Mouse (Mus musculus): ENCODE measurements around the gene Gm49711. TPM values are rescaled to one million over a fixed set of nuclear protein-coding genes. Genes with fewer than 3 reads are reported as not detected.

Gene Gm49711
- total RNA-seq, 2 experiments from 2014 or later: not detected

DNA sequence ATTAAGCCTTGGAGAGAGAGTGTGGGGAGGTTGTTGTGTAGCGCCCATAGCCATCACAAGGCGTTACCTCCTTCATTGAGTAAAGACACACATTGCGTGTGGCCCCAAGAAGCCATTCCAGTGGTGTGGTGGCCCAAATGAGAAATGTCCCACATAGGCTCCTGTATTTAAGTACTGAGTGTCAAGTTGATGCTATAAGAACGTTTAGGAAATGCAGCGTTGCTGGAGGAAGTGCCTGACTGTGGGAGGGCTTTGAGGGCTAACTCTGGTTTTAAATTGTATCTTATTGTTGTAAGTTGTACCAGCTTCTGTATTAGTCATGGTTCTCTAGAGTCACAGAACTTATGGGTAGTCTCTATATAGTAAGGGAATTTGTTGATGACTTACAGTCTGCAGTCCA, 49.2 kb downstream of the Gm49711 start:
- DNase-seq (ENCODE audit: extremely low spot score in 1 of 2, low spot score in 2 of 2): no peak
- intact Hi-C loops (cut with DNase I): no loop called here

DNA sequence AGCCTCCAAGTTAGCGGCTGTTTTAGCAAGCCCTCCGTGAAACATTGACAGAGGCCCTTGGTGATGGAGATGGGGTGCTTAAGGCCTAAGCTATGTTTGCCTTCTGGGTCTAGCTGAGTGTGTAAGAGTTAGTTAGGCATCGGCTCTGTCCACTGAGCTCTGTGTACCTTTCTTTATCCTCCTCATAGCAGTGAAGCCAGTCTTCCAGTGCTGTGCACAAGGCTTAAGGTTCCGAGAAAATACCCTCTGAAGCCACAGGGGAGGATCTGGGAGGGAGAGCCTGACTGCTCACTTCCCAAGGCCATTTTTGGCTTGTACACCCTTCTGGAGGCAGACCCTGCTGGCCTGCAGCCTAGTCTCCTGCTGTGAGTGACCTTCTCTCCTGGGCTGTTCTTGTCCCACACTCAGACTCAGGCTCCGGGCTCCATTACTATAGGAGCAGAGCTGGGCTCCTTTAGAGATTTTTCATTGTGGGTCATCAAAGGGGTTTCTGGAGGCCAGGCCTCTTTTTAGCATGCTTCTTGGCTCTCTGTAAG, 56.7 kb downstream of the Gm49711 start:
- intact Hi-C loops (cut with DNase I): no loop called here
- DNase-seq (ENCODE audit: extremely low spot score in 1 of 2, low spot score in 2 of 2): peak in 1 of 2 experiments; percentile 72

DNA sequence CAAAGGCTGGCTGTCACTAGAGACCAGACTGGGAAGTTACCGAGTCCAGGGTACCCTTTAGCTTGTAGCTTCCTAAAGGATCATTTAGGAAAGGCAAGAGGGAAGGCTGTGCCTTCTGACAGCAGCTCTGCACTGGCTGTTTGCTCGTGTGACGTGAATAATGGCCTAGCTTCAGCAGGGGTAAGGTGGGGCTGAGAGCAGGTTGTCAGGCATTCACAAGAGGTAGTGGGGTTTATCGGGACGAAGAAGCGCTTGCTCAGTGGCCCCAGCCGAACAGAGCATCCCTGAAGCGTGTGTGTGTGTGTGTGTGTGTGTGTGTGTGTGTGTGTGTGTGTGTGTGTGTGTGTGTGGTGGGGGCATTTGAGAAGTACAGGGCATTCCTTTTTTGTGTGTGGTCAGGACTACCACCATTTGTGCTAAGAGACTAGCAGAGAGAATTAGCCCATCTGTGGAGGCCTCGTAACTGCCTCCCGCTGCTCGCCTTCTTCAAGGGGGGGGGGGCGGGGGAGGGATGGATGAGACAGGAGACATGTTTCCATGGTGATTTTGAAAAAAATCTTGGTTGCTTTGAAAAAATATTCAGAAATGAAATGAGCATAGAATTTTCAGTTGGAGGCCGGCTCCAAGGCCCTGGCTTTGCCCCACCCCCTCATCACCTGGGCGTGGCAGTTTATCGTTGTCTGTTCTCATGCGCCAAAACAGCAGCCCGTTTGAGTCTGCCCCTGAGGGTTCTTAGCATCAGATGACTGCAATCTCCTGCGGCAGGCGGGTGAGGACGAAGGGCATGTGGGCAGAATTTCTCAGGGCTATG, 57.7 kb downstream of the Gm49711 start:
- intact Hi-C loops (cut with DNase I): no loop called here
- peak; percentile 54 to 73 for DNase-seq (ENCODE audit: extremely low spot score in 1 of 2, low spot score in 2 of 2)

DNA sequence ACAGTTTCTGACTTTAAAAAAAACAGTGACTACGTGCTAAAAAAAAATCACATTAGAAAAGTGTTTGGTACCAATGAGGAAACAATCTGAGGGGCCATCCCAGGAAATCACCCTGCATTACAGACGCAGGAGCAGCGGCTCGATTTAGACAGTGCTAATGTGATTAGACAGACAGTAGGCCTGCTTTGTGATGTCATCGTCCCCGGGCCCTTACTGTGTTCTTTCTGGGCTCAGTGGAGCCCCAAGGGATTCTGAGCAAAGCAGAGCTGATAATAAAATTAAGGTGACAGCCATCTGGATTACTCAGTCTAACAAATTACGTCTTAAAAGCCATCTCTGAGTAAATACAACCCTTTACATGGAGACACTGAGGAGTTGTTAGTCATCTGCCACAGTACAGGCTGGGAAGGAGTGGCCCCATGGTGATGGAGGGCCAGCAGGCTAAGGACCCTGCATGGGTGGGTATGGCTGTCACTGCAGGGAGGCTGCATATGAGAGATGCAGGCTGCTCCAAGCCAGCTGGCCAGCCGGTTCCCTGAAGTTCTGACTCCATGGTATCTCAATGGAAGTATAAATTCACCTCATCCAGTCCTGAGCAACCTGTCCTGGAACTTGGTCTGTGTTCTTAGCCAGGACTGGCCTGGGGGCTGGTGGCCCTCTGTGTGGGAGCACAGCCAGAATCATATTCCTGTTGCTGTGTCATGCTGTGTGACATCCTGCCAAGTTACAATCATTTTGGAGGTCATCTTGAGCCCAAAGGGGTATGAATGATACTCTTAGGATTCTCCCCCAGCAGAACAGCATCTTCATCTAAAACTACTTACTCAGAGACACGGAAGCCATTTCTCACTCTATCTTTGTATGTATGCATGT, 59.5 kb downstream of the Gm49711 start:
- intact Hi-C loops (cut with DNase I): no loop called here
- no peak for DNase-seq (ENCODE audit: extremely low spot score in 1 of 2, low spot score in 2 of 2)

DNA sequence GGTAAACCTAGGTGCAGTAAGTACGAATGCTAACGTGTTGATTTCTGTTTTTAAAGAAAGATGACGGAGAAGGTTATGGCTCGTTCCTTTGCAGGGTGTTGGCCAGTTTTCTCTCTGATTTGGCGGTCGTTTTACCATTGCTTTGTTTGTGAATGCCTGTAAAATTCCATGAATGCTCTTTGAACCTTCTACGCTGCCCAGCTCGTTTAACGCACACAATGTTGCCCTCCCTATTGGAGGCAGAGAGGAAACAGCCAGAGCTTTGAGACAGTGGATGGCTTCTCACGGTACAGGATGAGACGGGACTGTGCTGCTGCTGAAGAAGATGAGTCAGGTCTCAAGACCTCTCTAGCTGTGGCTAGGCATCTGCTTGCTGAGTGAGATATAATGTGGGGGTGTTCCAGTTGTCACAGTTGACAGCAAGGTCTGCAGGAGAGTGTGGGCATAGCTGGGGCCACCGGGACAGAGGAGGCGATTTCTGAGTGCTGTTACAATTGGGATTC, 60.9 kb downstream of the Gm49711 start:
- intact Hi-C loops (cut with DNase I): no loop called here
- DNase-seq (ENCODE audit: extremely low spot score in 1 of 2, low spot score in 2 of 2): no peak

DNA sequence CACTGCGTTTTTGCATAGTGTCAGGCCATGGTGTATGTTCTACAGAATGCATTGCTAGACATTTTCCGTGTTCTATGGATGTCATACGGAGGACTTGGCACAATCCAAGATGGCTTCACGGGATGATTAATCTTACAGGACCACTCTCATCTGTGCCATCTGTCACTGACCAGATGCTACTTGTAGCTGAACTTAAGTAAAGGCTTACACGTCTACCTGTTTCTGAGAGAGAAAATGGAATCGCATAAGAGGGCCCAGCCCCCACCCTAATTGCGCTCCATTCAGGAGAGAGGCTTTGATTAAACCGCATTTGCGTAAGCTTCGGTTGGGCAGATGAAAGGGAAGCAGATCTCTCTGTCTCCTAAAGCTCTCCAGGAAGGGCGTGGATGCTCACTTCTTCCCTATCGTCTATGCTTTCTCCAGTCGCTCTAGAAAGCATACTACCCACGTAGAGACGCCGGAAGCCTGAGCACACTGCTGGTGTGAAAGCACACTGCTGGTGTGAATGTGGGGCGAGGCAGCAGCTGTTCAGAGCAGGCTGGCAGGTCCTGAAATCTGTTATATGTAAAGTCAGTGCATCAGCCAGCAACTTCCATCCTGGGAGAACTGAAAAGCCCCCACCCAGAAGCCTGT, 62.9 kb downstream of the Gm49711 start:
- DNase-seq (ENCODE audit: extremely low spot score in 1 of 2, low spot score in 2 of 2): peak in 1 of 2 experiments; percentile 40
- intact Hi-C loops (cut with DNase I): no loop called here

DNA sequence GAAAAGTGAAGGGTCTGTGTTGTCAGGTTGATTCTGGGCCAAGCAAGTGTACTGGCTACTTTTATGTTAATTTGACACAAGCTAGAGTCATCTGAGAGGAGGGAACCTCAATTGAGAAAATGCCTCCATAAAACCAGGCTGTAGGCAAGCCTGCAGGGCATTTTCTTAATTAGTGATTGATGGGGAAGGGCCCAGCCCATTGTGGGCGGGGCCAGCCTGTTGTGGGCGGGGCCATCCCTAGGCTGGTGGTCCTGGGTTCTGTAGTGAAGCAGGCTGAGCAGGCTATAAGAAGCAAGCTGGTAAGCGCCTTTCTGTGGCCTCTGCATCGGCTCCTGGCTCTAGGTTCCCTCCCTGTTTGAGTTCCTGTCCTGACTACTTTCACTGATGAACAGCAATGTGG, 69.1 kb downstream of the Gm49711 start:
- intact Hi-C loops (cut with DNase I): no loop called here
- DNase-seq (ENCODE audit: extremely low spot score in 1 of 2, low spot score in 2 of 2): no peak

DNA sequence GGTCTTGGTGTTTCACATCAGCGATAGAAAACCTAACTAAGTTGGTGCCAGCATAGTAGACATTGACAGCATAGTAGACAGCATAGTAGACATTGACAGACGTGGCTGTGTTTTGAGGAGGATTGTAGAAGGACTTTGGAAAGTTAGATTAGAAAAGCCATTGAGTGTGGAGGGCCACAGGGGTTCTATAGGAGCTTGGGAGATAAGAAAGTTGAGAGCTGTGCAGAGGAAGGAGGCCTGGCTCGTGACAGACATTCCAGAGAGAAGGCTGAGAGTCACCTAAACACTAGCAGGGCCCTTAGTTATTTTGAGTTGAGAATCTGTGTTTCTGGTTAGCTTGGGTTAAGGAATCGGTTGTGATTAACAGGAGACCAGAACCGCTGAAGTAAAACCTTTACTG, 69.5 kb downstream of the Gm49711 start:
- intact Hi-C loops (cut with DNase I): no loop called here
- no peak for DNase-seq (ENCODE audit: extremely low spot score in 1 of 2, low spot score in 2 of 2)

DNA sequence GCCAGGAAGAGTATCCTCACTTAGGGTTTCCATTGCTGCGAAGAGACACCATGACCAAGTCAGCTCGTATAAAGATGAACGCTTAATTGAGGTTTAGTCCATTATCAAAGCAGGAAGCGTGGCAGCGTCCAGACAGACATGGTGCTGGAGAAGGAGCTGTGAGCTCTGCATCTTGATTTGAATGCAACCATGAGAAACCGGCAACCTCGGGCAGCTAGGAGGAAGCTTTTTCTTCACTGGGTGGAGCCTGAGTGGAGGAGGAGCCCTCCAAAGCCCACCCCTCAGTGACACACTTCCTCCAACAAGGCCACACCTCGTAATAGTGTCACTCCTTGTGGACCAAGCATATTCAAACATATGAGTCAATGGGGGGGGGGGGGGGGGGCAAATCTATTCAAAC, 71.7 kb downstream of the Gm49711 start:
- intact Hi-C loops (cut with DNase I): no loop called here

DNA sequence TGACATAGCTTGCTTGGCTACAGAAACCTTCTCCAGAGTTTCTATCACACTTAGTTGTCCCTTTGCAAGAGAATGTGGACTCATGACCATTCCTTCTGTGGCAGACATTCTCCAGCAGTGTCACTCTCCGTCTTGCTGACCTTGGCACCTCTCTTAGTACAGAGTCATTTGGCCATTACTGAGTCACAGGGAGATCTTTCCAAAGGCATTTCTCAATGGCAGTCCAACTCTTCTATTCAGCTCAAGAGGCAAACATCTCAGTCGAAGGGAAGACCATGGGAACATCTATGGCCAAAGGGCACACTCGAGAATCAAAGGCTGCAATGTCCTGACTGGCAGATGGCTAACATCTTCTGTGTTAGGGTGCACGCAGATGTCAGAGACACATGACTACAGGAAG, 74.4 kb downstream of the Gm49711 start:
- intact Hi-C loops (cut with DNase I): no loop called here
- DNase-seq (ENCODE audit: extremely low spot score in 1 of 2, low spot score in 2 of 2): no peak

More for the DNA sequence above, 71.7 kb downstream of the Gm49711 start:
- DNase-seq (ENCODE audit: extremely low spot score in 1 of 2, low spot score in 2 of 2): no peak

DNA sequence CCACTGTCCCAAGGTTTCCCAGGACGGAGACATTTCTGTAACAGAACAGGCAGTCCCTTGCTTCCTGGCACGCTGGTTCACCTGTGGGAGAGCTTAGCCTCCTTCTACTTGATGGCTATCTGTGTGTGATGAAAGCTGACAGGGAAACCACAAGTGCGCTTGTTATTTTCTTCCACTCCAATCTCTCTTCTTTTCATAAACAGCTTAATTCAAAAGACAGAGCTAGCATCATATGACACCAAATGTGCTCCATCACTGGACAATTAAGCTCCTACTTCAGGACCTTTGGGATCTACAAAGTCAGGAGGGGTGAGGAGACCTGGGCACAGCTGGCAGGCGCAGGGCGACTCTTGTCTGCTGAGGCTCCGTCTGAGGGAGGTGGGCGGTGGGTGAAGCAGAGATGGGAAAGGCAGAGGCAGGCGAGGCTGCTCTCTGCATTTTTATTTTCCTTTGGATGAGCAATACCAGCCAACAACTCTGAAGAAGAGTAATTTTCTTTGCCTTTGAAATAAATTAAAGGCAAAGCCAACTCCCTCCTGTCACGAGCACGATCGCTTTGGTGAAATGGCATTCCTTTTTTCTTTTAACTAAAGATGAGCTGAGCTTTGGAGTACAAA, 76.1 kb downstream of the Gm49711 start:
- DNase-seq (ENCODE audit: extremely low spot score in 1 of 2, low spot score in 2 of 2): no peak
- intact Hi-C loops (cut with DNase I): no loop called here

DNA sequence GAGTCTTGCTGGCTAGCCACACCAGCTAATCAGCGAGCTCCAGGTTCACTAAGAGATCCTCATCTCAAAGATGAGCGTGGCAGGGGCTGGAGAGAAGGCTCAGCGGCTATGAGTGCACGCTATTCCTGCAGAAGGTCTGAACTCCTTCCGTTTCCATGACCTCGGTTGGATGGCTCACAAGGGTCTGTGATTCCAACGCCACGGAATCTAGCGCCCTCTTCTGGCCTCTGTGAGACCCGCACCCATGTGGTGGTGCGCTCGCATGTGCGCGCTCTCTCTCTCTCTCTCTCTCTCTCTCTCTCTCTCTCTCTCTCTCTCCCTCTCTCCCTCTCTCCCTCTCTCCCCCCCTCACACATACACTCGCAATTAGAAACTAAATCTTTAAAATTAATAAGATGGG, 78.2 kb downstream of the Gm49711 start:
- DNase-seq (ENCODE audit: extremely low spot score in 1 of 2, low spot score in 2 of 2): no peak
- intact Hi-C loops (cut with DNase I): no loop called here

DNA sequence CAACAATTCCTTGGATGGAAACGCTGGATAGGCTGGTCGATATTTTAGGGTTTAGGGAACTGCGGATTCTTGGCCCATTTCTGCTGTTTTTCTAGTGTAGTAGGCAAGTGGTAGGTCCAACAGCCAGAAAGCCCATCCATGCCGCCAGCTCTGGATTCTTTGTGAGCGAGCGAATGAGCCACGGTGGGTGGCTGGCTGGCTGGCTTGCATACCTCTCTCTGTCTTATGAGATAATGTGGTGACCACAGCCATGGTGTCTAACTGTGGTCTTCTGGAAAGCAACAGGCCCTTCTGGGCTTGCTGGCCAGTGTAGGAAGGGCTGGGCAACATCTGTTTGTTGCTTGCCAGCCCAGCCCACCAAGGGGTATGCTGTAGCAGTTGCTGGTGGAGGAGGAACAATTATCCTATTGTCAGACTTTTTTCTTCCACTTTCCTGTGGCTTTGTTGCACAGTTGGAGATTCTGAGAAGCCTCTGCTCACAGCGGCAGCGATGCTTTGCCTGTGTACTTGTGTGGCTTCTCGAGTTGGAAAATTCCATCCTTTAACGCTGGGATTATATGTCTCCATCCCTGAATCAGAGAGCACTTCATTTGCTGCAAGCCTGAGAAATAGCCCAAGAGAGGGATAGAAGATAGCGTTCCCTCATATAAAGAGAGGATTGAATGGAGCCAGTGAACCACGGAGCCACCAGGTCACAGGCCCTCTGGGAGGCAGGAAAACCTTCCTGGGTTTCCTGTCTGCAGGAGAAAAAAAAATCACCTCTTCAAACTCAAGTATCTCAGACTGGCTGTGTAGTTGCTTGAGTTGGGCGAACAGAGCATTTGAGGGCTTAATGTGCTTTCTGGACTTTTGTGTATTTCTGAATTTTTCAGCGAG, 81.5 kb downstream of the Gm49711 start:
- DNase-seq (ENCODE audit: extremely low spot score in 1 of 2, low spot score in 2 of 2): no peak
- intact Hi-C loops (cut with DNase I): no loop called here

DNA sequence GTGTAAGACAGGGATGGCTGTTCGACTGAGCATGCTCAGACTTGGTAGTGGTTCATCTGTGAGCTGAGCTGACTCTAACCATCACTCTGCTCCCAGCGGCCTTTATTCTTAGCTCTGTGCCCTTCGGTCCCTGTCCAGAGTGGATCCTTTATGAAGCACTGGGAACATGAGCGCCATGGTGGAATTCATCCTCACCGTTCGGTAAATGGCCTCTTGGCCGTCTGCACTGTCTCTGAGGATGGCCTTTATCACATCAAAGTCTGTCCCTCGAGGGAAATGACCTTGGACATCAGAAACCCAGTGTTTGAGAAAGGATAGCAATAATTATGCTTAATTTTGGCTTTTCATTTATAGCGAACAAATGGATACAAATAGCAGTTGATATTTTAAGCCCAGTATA, 82.2 kb downstream of the Gm49711 start:
- DNase-seq (ENCODE audit: extremely low spot score in 1 of 2, low spot score in 2 of 2): no peak
- intact Hi-C loops (cut with DNase I): no loop called here

DNA sequence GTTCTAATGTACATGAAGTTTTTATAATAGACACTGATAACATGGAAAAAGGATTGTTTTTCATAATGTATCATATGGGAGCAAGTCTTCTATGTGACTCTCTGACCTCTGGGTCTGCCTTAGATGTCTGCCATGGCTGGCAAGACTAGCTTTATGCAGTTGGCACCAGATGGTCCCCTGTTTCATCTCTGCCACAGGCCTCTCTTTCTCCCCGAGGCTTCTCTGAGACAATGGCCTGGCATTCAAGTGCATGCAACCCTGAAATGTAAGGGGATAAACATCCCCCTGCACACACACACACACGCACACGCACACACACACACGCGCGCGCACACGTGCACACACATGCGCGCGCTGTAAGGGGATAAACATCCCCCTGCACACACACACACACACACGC, 82.9 kb downstream of the Gm49711 start:
- no peak for DNase-seq (ENCODE audit: extremely low spot score in 1 of 2, low spot score in 2 of 2)
- intact Hi-C loops (cut with DNase I): no loop called here

DNA sequence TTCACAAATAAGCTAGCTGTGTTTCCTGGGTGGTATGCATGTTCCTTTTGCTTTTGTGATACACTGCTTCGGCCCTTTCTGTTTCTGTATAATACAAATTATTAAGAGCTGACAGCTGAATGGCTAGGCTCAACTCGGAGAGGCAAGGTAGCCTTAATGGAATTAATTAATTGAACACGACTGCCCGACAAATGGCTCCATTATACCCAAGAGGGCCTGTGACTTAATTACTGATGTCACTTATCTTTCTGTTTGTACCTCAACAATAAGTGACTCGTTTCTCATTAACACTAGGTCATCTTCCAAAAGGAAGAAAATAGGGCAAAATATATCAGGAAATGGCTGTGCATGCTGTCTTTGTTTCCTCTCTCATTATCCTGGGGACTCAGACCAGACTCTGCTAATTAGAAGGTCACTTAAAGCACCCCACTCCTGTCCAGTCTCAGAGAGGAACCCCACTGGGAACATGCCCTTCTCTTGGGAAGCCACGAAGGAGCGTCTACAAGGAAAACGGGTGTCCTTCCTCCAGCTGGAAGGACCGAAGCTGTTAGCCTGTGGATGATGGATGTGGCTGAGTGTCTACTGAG, 84.4 kb downstream of the Gm49711 start:
- no peak for DNase-seq (ENCODE audit: extremely low spot score in 1 of 2, low spot score in 2 of 2)

DNA sequence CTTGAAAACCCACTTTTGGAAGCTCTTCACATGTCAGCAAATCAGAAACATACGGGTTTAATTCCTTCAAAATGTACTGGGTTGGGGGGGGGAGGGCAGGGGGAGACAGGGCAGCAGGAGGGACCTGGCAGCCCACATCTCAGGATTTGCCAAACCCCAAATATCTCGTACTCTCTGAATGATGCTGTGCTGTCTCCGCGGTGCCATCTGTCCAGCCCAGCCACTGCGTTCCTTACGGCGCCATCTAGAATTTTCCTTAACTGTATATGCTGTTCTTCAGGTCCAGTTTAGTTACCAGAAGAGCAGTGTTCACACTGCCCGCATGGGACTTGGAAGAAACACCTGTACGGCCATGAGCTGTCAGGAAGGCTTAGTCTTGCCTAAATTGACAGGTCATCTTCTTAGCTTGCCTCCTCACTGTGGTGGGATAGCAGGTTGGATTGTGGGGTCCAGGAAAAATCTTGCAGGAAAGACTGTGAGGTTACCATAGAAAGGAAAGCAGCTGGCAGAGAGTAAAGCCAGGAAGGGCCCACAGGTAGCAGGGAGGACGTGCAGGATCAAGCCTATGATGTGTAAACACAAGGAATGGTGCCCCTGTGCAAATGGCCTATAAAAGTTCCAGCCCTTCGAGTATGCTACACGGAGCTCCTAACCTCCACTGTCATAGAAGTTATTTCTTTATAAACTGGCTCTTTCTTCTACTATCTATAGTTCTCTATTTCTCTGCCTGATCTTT, 89.7 kb downstream of the Gm49711 start:
- no peak for DNase-seq (ENCODE audit: extremely low spot score in 1 of 2, low spot score in 2 of 2)
- intact Hi-C loops (cut with DNase I): no loop called here

More for the DNA sequence above, 84.4 kb downstream of the Gm49711 start:
- intact Hi-C loops (cut with DNase I): no loop called here
